Comparison of ENCODE assay signal across 10 mouse cellular contexts in genomic region chr6:120145439-120145838, GRCm38 (mm10). TPM values are rescaled to one million over a fixed set of nuclear protein-coding genes. Genes with fewer than 3 reads are reported as not detected.
DNase-seq lines count a peak whose midpoint lies in the region; ATAC-seq lines count a peak whose summit lies in the region.
"Had no signal": no experiment of that assay in that cellular context is flagged by ENCODE, and none has a peak within 500 bp of the region (broad histone marks: within the 10 kb centered on the region; RNA-seq: fewer than 3 reads in every experiment).

No protein-coding gene starts in this region.

- no peaks in the 10 kb centered on the region for H3K36me3 ChIP-seq in heart, embryonic 12.5 days
- no peaks in the 10 kb centered on the region for H3K36me3 ChIP-seq in heart, embryonic 10.5 days
- H3K36me3 ChIP-seq in forebrain, embryonic 15.5 days, result no peaks in the 10 kb centered on the region
- H3K36me3 ChIP-seq: stomach, embryonic 15.5 days had no signal

- no peak overlapping the region for H3K27ac ChIP-seq in heart, embryonic 12.5 days (ENCODE audit: poor library complexity, severe bottlenecking)
- H3K27ac ChIP-seq in heart, embryonic 10.5 days, result peak overlapping the region; percentile 49; the same call in 1 of the 2 replicates
- H3K27ac ChIP-seq in forebrain, embryonic 15.5 days (replicated peaks), result no peak overlapping the region
- H3K27ac ChIP-seq: stomach, embryonic 15.5 days had no signal

- H3K27me3 ChIP-seq in heart, embryonic 12.5 days (replicated peaks), result no peaks in the 10 kb centered on the region
- H3K27me3 ChIP-seq in heart, embryonic 10.5 days (ENCODE audit: insufficient read depth, poor library complexity, severe bottlenecking), result no peaks in the 10 kb centered on the region
- no peaks in the 10 kb centered on the region for H3K27me3 ChIP-seq in forebrain, embryonic 15.5 days
- H3K27me3 ChIP-seq: stomach, embryonic 15.5 days had no signal

- peaks cover 51% of the 10 kb centered on the region for H3K4me1 ChIP-seq in heart, embryonic 12.5 days (replicated peaks)
- H3K4me1 ChIP-seq in heart, embryonic 10.5 days, result peaks cover 50% of the 10 kb centered on the region
- 0 out of 2 replicates have a peak, but pooled peaks cover 3% of the 10 kb centered on the region for H3K4me1 ChIP-seq in forebrain, embryonic 15.5 days

- 59% methylated on average over 1 of the region's 1 CpGs for WGBS in heart, embryonic 12.5 days
- 76% methylated on average over 1 of the region's 1 CpGs for WGBS in heart, embryonic 10.5 days
- 84% methylated on average over 1 of the region's 1 CpGs for WGBS in forebrain, embryonic 15.5 days

- no peak overlapping the region for H3K9ac ChIP-seq in heart, embryonic 12.5 days
- no peak overlapping the region for H3K9ac ChIP-seq in forebrain, embryonic 15.5 days (replicated peaks)
- H3K9ac ChIP-seq: stomach, embryonic 15.5 days had no signal

- no peak for ATAC-seq in heart, embryonic 12.5 days (ENCODE audit: insufficient number of reproducible peaks, low FRiP score)
- no peak for ATAC-seq in forebrain, embryonic 15.5 days (replicated peaks)

- H3K4me2 ChIP-seq in heart, embryonic 12.5 days, result no peak overlapping the region
- H3K4me2 ChIP-seq in forebrain, embryonic 15.5 days (replicated peaks), result no peak overlapping the region
- H3K4me2 ChIP-seq: stomach, embryonic 15.5 days had no signal

- no peak overlapping the region for H3K4me3 ChIP-seq in heart, embryonic 12.5 days
- H3K4me3 ChIP-seq in heart, embryonic 10.5 days, result no peak overlapping the region
- no peak overlapping the region for H3K4me3 ChIP-seq in forebrain, embryonic 15.5 days
- H3K4me3 ChIP-seq: megakaryocyte, embryonic 14.5 days; stomach, embryonic 15.5 days had no signal

- H3K9me3 ChIP-seq in heart, embryonic 12.5 days (replicated peaks), result no peaks in the 10 kb centered on the region
- no peaks in the 10 kb centered on the region for H3K9me3 ChIP-seq in heart, embryonic 10.5 days
- no peaks in the 10 kb centered on the region for H3K9me3 ChIP-seq in forebrain, embryonic 15.5 days
- H3K9me3 ChIP-seq: megakaryocyte, embryonic 14.5 days; stomach, embryonic 15.5 days had no signal

- peak; percentile 99 for DNase-seq in heart, adult 11 months
- peak; percentile 63 for DNase-seq in NIH3T3 (ENCODE audit: low read depth)
- DNase-seq in heart, embryonic 10.5 days (ENCODE audit: low spot score), result no peak
- DNase-seq in lung, postnatal 14 days, result peak; percentile 45
- no peak for DNase-seq in neural tube, embryonic 10.5 days (ENCODE audit: extremely low spot score, low spot score)
- no peak for DNase-seq in frontal cortex, postnatal 36 days (ENCODE audit: low spot score in 2 of 2)

RNA-seq across cellular contexts. Expression of gene Ninj2, which starts 52.3 kb away (rescaled TPM):
- not detected in 2 replicates for polyA plus RNA-seq in heart, embryonic 12.5 days (2016; fragmentation: Nextera tagmentation; extraction: Ambion mirVana)
- polyA plus RNA-seq in heart, embryonic 10.5 days (2016; fragmentation: Nextera tagmentation; extraction: Ambion mirVana), result not detected in 2 replicates
- not detected in 2 replicates for polyA plus RNA-seq in forebrain, embryonic 15.5 days (2015; fragmentation: Nextera tagmentation; extraction: Ambion mirVana)
- polyA plus RNA-seq: stomach, embryonic 15.5 days had no signal

Comparison
In these comparisons a context has a peak if more than half of its experiments do, and no peak if none do; other contexts are left out.
1. DNase-seq: peak in heart, adult 11 months (single experiment), NIH3T3 (single experiment) and lung, postnatal 14 days (single experiment); none in heart, embryonic 10.5 days (single experiment), neural tube, embryonic 10.5 days (single experiment) and frontal cortex, postnatal 36 days (0 of 2).